Mouse (Mus musculus) splenic B cell, adult 2 months (primary cell): ENCODE data around the gene Ctdspl.

ENCODE experiments used
- DNase-seq: peaks from one replicate; pipeline ENCODE4 v3.0.0-alpha.2; 2011; ENCODE audit warnings: low read depth, low spot score
- H3K27me3 ChIP-seq: 2 replicates; pipeline ENCODE4 v1.6.1; 2012; ENCODE audit warnings: mild to moderate bottlenecking, low read length, moderate library complexity, mixed read lengths; ENCODE audit not compliant: control insufficient read depth, poor library complexity, insufficient read depth, severe bottlenecking
- H3K36me3 ChIP-seq: 2 replicates; pipeline ENCODE4 v1.6.1; 2012; ENCODE audit warnings: mild to moderate bottlenecking, low read length, moderate library complexity, mixed read lengths; ENCODE audit not compliant: control insufficient read depth, poor library complexity, insufficient read depth, severe bottlenecking

Ctdspl gene

DNA sequence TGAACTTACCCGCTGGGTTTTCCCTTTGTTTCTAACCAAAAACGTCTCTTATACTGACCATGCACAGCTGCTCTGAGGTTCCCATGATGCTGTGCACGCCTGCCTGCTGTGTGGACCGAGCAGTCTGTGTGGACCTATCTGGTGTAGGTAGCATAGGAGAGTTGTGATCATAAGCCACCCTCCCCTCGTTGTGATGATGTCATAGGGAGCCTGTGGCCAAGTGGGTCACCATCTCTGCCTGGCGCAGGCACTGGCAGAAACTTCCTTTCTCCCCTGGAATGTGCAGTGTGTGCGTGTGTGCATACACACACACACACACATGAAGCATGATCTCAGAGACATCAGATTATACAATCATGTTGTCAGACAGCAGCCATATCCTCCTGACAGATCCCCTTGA is 50.3 kb downstream of the Ctdspl start:
- Histone ChIP-seq H3K27me3 (no peaks in the 10 kb centered on the region; the same call in 1 of the 2 replicates), H3K36me3 (no peaks in the 10 kb centered on the region)
- DNase-seq, result no peak

DNA sequence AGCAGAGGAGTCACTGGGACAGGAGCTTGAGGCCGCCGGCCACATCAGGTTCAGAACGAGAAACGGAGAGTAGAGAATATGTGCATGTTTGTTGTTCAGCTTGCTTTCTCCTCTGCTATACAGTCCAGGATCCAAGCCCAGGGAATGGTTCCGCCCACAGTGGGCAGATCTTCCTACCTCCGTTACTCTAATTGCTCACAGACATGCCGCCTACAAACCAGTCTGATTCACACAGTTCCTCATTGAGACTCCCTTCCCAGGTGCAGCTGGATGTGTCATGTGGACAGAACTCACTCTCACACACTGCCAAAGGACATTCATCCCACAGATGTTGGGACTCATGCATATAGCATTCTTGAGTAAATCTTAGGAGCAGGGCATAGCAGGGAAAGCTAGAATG is 51.2 kb downstream of the Ctdspl start:
- Histone ChIP-seq H3K27me3 (no peaks in the 10 kb centered on the region; the same call in 1 of the 2 replicates), H3K36me3 (no peaks in the 10 kb centered on the region)
- DNase-seq, result no peak

DNA sequence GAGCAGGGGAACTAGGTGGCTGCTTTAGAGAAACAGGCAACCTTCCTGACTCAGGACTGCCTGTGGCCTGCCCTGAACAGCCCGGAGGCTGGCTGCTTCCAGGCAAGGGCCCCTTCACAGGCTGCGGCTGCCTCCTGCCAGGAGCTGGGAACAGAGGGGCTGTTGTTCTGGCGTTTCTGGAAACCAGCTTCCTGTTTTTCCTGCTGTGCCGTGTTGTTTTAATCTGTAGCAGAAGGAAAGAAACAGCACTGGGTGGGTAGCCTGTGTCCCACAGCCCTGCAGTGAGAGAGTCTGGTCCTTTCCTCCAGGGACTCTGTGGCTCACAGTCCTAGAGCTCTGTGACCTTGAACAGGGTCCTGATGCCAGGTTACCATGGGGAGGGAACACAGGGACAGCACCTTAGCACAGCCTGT is 54.2 kb downstream of the Ctdspl start:
- DNase-seq, result no peak
- H3K36me3 ChIP-seq, result no peaks in the 10 kb centered on the region
- no peaks in the 10 kb centered on the region; the same call in 1 of the 2 replicates for H3K27me3 ChIP-seq

DNA sequence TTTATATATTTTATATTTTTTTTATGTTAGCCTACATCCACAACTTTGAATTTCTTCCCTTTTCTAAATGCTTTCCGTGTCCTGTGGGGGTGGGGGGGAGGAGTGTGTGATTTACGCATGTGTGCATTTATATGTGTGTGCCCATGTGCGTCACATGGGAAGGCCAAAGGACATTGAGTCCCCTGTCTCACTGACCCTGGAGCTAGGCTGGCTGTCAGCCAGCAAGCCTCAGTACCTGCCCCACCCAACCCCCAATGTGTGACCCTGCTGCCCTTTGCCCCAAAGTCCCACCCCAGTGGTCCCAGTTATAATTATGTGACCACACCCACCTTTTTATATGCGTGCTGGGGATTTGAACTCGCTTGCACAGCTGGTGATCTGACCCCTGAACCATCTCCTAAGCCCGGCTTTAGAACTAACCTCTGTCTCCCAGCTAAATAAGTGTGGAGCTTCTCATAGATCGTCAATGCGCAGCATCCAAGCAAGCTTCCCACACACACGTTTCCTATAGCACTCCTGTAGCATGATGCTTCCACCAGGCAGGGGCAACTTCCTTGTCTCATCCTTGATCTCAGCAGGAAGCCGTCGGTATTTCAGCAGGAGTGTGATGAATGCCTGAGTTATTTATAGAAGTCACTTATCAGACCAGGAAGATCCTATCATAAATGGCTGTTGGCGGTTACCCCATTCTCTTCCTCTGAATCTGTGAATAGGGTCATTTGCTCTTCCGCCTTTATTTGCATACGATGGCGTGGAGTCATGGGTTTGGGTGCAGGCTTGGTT is 58.6 kb downstream of the Ctdspl start:
- no peak for DNase-seq
- no peaks in the 10 kb centered on the region for H3K36me3 ChIP-seq
- no peaks in the 10 kb centered on the region for H3K27me3 ChIP-seq

DNA sequence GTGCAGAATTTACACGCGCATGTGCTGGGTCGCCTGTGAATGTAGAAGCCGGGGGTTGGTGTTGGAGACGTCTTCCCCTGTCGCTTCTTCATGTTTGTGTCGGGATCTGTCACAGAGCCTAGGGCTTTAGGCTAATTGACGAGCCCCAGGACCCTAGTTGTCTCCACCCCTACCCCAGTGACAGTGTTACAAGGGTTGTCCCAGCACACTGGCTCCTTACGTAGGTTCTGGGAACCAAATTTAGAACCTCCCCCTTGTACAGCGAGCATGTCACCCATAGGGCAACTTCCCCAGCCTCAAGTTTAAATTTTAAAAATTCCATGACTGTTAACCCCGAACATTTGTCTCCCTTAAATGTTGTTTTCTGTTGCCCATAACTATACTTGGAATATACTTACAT is 60.0 kb downstream of the Ctdspl start:
- no peaks in the 10 kb centered on the region for H3K27me3 ChIP-seq
- H3K36me3 ChIP-seq, result no peaks in the 10 kb centered on the region
- no peak for DNase-seq

DNA sequence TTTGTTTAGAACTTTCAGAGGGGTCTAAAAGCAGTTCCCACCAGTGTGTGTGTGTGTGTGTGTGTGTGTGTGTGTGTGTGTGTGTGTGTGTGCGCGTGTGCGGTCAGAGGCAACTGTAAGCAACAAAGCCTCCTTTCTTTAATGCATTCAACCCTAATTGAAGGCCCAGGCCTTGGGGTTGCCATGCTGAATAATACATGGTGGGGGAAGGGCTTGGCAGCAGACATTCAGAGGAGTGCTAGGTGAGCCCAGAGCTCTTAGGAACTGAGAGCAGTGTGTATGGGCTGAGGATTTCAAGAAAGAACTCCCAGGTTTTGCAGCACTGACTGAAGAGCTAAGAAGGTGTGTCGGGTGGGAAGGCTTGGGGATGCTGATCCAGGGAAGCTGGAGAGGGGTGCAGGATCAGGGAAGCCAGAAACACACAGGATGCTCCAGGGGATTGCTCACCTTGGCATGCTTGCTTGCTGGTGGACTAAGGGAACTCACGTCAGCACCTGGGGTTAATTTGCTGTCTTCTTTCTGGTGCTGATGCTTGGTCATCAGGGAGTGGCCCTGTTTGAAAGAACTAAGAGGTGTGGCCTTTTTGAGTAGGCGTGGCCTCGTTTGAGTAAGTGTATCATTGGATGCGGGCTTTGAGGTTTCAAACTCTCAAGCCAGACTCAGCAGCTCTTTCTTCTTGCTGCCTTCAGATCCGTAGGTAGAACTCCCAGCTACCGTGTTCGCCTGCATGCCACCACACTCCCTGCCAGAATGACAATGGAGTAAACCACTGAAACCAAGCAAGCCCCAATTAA is 62.7 kb downstream of the Ctdspl start:
- no peaks in the 10 kb centered on the region for H3K36me3 ChIP-seq
- H3K27me3 ChIP-seq, result no peaks in the 10 kb centered on the region
- DNase-seq, result no peak

DNA sequence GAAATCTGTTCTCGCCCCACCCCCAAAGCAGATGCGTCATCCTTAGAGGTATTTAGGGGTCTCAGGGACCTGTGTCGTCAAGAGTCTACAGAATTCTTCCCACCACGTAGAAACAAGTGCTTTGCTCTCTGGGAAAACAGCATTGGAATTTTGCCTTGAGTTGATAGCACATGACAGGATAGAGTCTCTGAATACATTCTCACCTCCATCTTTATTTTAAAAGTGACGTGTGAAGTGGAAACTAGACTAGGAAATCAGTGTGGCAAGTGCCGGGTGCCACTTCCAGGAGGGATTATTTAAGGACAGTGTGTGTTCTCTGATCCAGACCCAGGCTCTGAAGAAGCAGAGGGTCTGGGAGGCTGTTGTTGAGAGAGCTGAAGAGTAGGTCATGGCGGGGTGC is 64.2 kb downstream of the Ctdspl start:
- no peaks in the 10 kb centered on the region for H3K36me3 ChIP-seq
- DNase-seq, result no peak
- H3K27me3 ChIP-seq, result no peaks in the 10 kb centered on the region

DNA sequence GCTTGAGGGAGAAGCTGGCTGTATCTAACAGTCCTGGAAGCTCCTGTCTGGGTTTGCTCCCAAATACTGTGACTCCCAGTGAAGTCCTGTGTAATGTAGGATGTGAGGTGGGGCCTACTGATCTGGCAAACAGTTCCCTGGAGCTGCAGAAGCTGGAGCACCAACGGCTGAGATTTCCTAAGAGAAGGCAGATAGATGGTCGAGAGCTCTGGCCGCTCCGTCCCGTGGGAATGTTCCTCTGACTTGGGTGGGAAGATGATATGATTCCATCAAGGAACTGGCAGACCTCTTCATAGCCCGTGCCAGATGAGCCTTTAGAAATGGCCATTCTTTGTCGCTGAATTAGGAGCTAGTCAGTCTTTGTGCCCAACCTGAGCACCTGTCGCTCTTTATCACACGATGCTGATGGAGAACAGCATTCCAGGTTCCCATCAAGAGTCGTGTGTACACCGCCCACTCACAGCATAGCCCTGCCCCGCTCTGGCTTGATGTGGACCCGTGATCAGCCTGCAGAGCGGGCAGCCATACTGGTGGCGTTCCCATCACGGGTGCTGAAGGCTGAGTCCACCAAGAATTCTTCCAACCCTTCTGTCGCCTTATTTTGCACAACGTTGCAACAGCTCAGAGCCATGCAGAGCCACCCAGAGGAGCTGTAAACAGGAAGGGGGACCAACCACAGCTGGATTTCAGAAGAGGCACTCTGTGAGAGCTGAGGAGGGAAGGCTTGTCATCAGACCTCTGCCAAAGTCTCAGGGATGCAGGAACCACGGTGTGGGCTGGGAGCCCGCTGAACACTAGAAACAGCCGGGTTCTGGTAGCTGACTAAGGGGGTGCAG is 65.7 kb downstream of the Ctdspl start:
- Histone ChIP-seq H3K36me3 (no peaks in the 10 kb centered on the region), H3K27me3 (no peaks in the 10 kb centered on the region)
- DNase-seq, result no peak

DNA sequence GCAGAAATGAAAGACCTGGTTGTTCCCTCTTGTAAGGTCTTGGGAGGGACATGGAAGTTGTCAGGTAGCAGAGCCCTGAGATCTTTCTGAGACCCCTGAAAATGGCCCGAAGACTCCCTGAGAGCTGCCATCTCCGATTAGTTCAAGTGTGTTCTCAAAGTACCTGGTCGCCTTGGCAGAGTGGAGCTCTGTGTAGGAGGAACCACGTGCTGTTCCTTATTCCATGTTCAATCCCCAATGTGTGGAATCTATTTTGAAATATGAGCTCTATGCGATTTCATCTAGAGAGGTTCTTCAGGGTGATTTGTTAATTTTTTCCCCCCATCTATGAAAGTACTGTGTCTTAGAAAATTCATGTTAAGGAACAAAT is 66.3 kb downstream of the Ctdspl start:
- Histone ChIP-seq H3K27me3 (no peaks in the 10 kb centered on the region), H3K36me3 (no peaks in the 10 kb centered on the region)
- DNase-seq, result no peak

DNA sequence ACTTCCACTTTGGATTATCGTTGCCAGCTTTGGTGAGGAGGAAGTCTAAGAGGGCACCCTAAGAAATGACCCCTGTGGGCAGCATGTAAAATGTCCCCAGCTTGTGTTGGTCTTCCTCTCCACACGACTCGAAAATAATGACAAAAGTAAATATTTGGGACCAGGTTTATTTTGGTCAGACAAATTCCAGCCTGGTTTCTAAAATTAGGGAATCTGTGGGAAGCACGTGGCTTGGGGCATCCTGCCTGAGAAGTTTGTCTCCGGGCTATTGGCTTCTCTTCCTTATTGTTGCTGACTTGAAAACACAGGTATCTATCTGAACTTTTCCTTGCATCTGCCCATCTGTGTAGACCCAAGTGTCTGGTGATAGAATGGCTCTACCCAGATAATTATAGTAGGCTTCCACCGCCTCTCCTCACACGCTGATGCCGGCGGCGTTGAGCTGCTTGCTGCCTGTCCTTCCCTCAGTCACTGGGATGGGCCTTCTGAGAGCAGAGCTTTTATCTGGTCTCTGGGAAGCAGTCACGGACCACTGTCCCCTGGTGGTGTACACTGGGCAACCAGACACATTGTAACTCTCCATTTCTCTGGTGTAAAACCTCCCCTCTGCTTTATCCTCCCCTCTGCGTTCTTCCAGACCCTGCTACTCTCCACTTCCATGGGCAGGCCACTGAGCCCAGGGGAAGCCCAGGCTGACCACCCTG is 68.4 kb downstream of the Ctdspl start:
- Histone ChIP-seq H3K27me3 (no peaks in the 10 kb centered on the region), H3K36me3 (no peaks in the 10 kb centered on the region)
- no peak for DNase-seq

DNA sequence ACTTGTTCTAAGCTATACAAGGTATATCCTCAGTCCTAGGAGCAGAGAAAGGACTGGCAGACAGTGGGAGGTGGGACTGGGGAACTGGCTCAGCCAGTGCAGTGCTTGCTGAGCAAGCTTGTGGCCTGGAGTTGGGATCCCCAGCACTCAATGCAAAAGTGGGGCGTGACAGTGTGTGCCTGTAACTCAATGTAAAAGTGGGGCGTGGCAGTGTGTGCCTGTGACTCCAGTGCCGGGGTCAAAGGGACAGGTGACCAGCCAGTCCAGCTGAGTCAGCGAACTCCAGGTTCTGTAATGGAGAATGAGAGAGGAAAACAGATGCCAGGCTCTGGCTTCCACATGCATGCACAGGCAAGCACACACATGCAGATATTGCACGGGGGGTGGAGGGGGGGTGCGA is 69.3 kb downstream of the Ctdspl start:
- Histone ChIP-seq H3K36me3 (no peaks in the 10 kb centered on the region), H3K27me3 (no peaks in the 10 kb centered on the region)
- DNase-seq, result no peak

DNA sequence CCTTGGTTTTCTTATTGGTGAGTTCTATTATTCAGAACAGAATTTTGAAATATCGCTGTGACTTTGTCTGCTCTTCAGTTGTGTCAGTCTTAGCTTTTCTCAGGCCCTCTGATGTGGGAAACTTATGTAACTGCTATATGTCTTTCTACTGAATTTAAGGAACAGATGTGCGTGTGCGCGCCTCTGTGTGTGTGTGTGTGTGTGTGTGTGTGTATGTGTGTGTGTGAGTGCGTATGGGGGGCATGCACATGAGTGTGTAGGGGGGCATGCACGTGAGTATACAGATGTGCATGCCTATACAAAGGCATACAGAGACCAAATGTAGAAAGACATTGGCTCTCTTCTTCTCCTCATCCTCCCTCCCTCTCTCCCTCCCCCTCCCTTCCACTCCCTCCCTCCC is 71.0 kb downstream of the Ctdspl start:
- H3K36me3 ChIP-seq, result no peaks in the 10 kb centered on the region
- no peaks in the 10 kb centered on the region for H3K27me3 ChIP-seq

DNA sequence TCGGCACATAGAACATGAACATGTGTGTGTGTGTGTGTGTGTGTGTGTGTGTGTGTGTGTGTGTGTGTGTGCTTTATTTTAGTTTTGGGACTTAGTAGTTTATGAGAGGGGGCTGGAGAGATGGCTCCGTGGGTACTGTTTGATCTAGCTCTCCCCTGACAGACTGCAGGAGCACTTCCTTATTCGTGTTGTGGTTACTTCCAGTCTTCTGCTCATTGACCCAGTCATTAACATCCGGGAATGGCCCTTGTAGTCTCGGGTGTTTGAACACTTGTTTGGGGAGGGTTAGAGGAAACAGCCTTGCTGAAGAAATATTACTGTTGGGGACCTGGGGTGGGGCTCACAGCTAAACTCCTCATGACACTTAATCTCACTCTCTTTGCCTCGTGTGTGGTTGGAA is 73.9 kb downstream of the Ctdspl start:
- DNase-seq, result peak; percentile 26
- Histone ChIP-seq H3K27me3 (no peaks in the 10 kb centered on the region), H3K36me3 (no peaks in the 10 kb centered on the region)

More for the DNA sequence above, 71.0 kb downstream of the Ctdspl start:
- DNase-seq, result no peak

DNA sequence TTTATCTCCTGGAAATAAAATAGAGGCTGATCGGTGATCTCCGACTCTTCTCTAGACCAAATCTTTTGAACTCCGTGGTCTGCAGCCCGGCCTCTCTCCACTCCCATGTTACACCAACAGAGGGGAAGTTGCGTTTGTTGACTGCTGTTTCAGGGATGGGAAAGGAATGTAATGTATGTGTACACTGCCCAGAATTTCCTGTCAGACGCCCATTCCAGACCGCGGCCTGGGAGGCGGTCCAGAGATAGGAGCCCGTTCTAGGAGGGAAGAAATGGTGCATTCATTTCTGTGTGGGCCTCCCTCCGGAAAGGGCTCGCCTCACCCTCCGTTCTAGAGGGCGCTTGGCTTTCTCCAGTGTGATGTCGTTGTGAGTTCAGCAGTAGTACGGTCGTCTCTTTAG is 76.0 kb downstream of the Ctdspl start:
- Histone ChIP-seq H3K27me3 (no peaks in the 10 kb centered on the region), H3K36me3 (no peaks in the 10 kb centered on the region)
- no peak for DNase-seq
